Mouse (Mus musculus) heart, embryonic 14.5 days (tissue): ENCODE data around the gene Kdm8. TPM values are rescaled to one million over a fixed set of nuclear protein-coding genes. Genes with fewer than 3 reads are reported as not detected.

ENCODE experiments used
- ATAC-seq: fragments of 200-750 bp; cut with Nextera tagmentation; 2 replicates; pipeline ENCODE4 v1.8.0; 2017; ENCODE audit warnings: low read depth, moderate TSS enrichment; ENCODE audit not compliant: insufficient number of reproducible peaks, insufficient read depth, low FRiP score
- H3K27ac ChIP-seq, 2 experiments: fragments of 200-500 bp in 1 of 2; fragments of 300-500 bp in 1 of 2; sonication (generic) in 1 of 2; replicated peaks in 1 of 2; 2 replicates each; pipeline ENCODE4 v1.5.1; 2012 to 2014; ENCODE audit warnings: low read depth in 2 of 2, low read length in 2 of 2, control low read depth in 1 of 2, mild to moderate bottlenecking in 1 of 2, mixed read lengths in 1 of 2; ENCODE audit not compliant: control insufficient read depth in 1 of 2, insufficient read depth in 1 of 2
- H3K27me3 ChIP-seq: fragments of 300-500 bp; sonication (generic); 2 replicates; pipeline ENCODE4 v1.6.1; 2014; ENCODE audit warnings: mild to moderate bottlenecking, low read length, control low read depth; ENCODE audit not compliant: control insufficient read depth, insufficient read depth
- H3K36me3 ChIP-seq: fragments of 300-500 bp; sonication (generic); 2 replicates; pipeline ENCODE4 v1.6.1; 2014; ENCODE audit warnings: mild to moderate bottlenecking, control low read depth, low read length, mixed read lengths; ENCODE audit not compliant: control insufficient read depth, insufficient read depth
- H3K4me1 ChIP-seq, 2 experiments: fragments of 200-500 bp in 1 of 2; fragments of 300-500 bp in 1 of 2; sonication (generic) in 1 of 2; 2 replicates each; pipeline ENCODE4 v1.6.1; 2012 to 2014; ENCODE audit warnings: low read length in 2 of 2, control low read depth in 1 of 2, mixed read lengths in 1 of 2; ENCODE audit not compliant: control insufficient read depth in 2 of 2, insufficient read depth in 2 of 2
- H3K4me2 ChIP-seq: fragments of 300-500 bp; sonication (generic); 2 replicates; pipeline ENCODE4 v1.6.1; 2014; ENCODE audit warnings: mild to moderate bottlenecking, low read length
- H3K4me3 ChIP-seq, 2 experiments: fragments of 200-500 bp in 1 of 2; fragments of 300-500 bp in 1 of 2; sonication (generic) in 1 of 2; 2 replicates each; pipeline ENCODE4 v1.5.1; 2012 to 2014; ENCODE audit warnings: low read length in 2 of 2, mild to moderate bottlenecking in 2 of 2, control low read depth in 1 of 2, low read depth in 1 of 2, moderate library complexity in 1 of 2; ENCODE audit not compliant: control insufficient read depth in 1 of 2, insufficient read depth in 1 of 2
- H3K9ac ChIP-seq: fragments of 300-500 bp; sonication (generic); 2 replicates; pipeline ENCODE4 v1.6.1; 2014; ENCODE audit warnings: mild to moderate bottlenecking, low read length
- H3K9me3 ChIP-seq: fragments of 300-500 bp; sonication (generic); 2 replicates; pipeline ENCODE4 v1.6.1; 2016; ENCODE audit warnings: low read length, control low read depth; ENCODE audit not compliant: control insufficient read depth
- WGBS: fragments of 180-500 bp; shearing (Covaris S2); extraction: QIAGEN DNeasy Blood & Tissue Kit; methylation state at CpG from one replicate; pipeline ENCODE4 v1.1.7; 2014; 5-methylcytosine and 5-hydroxymethylcytosine counted together
- polyA plus RNA-seq: library from polyadenylated mRNA; unstranded; fragments of >200 nt; fragmentation: Nextera tagmentation; extraction: Ambion mirVana; gene quantifications from 2 replicates; pipeline ENCODE4 v1.2.1, GENCODE M21; 2014

The Kdm8 gene
- polyA plus RNA-seq, 1 experiment from 2014 or later, result 5.7 TPM

DNA sequence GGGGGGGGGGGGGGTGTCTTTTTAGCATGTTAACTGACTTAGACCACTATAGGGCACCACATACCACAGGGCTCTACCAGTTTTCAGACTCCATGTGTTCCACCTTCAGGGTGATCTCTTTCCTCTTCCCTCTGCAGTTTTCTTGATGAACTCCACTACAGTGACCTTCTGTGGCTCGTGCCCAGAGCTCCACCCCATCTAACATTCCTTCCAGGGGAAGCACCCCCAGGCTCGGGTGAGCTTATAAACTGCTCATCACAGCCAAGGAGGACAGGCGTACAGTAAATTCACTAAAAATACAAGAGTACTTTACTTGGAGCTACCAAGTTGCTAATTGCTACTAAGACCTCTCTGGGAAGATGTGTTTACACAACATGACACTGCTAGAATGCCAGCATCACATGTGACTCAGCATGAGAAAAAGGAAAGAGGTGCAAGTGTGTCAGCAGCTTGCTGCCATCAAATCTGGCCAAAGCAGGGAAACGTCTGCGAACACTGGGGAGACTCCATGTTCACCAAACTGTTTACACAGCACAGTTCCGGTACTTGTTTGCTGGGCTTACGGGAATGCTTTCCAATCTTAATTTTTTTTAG is 34.0 kb downstream of the Kdm8 start:
- ATAC-seq, result no peak
- Histone ChIP-seq H3K27ac (no peak overlapping the region), H3K27me3 (no peaks in the 10 kb centered on the region), H3K36me3 (peaks cover 37% of the 10 kb centered on the region), H3K4me1 (peaks cover 25 to 37% of the 10 kb centered on the region in 2 experiments), H3K9me3 (no peaks in the 10 kb centered on the region), H3K9ac (no peak overlapping the region), H3K4me3 (no peak overlapping the region), H3K4me2 (no peak overlapping the region)
- 67% methylated on average over 7 of the region's 7 CpGs for WGBS

GRCm38 (mm10) chr7:125480518-125480917 is 36.0 kb downstream of the Kdm8 start:
- Histone ChIP-seq H3K9ac (no peak overlapping the region), H3K4me3 (no peak overlapping the region), H3K9me3 (no peaks in the 10 kb centered on the region), H3K4me1 (peaks cover 15 to 25% of the 10 kb centered on the region in 2 experiments), H3K27ac (no peak overlapping the region), H3K27me3 (no peaks in the 10 kb centered on the region), H3K36me3 (peaks cover 56% of the 10 kb centered on the region), H3K4me2 (no peak overlapping the region)
- ATAC-seq, result no peak
- WGBS, result 77% methylated on average over 4 of the region's 4 CpGs

DNA sequence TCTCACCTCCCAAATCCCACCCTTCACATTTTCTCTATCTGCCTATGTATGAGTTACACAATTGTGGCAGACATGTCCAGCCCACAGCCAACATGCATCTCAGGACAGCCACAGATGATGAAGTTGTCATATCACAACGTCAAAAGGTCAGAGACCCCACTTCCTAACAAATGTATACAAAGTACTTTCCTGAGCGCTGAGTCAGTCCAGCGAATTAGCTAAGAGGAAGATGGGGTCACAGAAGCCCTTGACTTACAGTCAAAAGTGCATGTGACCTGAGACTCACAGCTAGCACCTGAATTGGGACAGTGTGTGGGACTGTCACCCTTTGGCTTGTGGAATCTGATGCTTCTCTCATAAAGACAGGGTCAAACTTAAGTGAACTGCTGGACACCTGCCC is 37.9 kb downstream of the Kdm8 start:
- Histone ChIP-seq H3K27me3 (no peaks in the 10 kb centered on the region), H3K4me2 (no peak overlapping the region), H3K9ac (no peak overlapping the region), H3K27ac (no peak overlapping the region), H3K36me3 (peaks cover 67% of the 10 kb centered on the region), H3K9me3 (no peaks in the 10 kb centered on the region), H3K4me1 (peaks cover 2 to 7% of the 10 kb centered on the region in 2 experiments; a peak in 1 of 4 replicates), H3K4me3 (no peak overlapping the region)
- ATAC-seq, result no peak
- WGBS, result 75% methylated on average over 3 of the region's 3 CpGs

- H3K27me3 ChIP-seq, result no peaks in the 10 kb centered on the region
- H3K4me3 ChIP-seq, result no peak overlapping the region
- WGBS, result 70% methylated on average over 2 of the region's 2 CpGs
- H3K27ac ChIP-seq, result no peak overlapping the region
- H3K4me2 ChIP-seq, result no peak overlapping the region
- peaks cover 64% of the 10 kb centered on the region for H3K36me3 ChIP-seq
- no peak for ATAC-seq
- no peaks in the 10 kb centered on the region for H3K9me3 ChIP-seq
- H3K4me1 ChIP-seq, result peaks cover 2 to 7% of the 10 kb centered on the region in 2 experiments; a peak in 1 of 4 replicates
- H3K9ac ChIP-seq, result no peak overlapping the region
Observed at GRCm38 (mm10) chr7:125482886-125483285, 38.4 kb downstream of the Kdm8 start.

DNA sequence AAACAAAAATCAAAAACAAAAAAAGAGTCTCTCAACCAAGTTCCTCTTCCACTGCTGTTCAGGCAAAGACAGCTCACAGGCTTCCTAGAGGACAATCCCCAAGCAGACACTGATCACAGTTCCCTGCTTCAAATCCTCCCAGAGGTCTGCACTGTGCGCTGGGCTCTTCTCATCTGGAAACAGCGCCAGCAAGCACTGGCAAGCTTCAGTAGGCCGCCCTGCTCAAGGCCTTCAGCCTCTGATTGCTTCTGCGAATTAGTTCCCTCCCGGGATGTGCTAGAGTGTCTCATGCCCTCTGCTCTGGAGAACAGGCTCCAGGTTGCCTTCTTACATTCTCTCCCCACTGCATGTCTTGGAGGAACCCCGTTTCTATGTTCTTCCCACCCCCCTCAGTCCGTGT is 40.3 kb downstream of the Kdm8 start:
- H3K36me3 ChIP-seq, result peaks cover 66% of the 10 kb centered on the region
- no peak for ATAC-seq
- WGBS, result 92% methylated on average over 7 of the region's 7 CpGs

GRCm38 (mm10) chr7:125486121-125486630 is 41.7 kb downstream of the Kdm8 start:
- H3K4me3 ChIP-seq, result no peak overlapping the region
- no peak overlapping the region for H3K4me2 ChIP-seq
- no peak overlapping the region for H3K9ac ChIP-seq
- peaks cover 58% of the 10 kb centered on the region for H3K36me3 ChIP-seq
- H3K4me1 ChIP-seq, result peaks cover 2 to 7% of the 10 kb centered on the region in 2 experiments; a peak in 3 of 4 replicates
- H3K9me3 ChIP-seq, result no peaks in the 10 kb centered on the region
- ATAC-seq, result no peak
- H3K27ac ChIP-seq, result no peak overlapping the region
- WGBS, result 92% methylated on average over 16 of the region's 16 CpGs
- H3K27me3 ChIP-seq, result no peaks in the 10 kb centered on the region

More for the DNA sequence above, 40.3 kb downstream of the Kdm8 start:
- Histone ChIP-seq H3K9me3 (no peaks in the 10 kb centered on the region), H3K4me3 (no peak overlapping the region), H3K27me3 (no peaks in the 10 kb centered on the region), H3K4me2 (no peak overlapping the region), H3K4me1 (no peaks in the 10 kb centered on the region; a peak in 1 of 4 replicates), H3K9ac (no peak overlapping the region), H3K27ac (no peak overlapping the region)

- H3K4me2 ChIP-seq, result no peak overlapping the region
- H3K27ac ChIP-seq, result no peak overlapping the region
- H3K36me3 ChIP-seq, result peaks cover 51% of the 10 kb centered on the region
- 89% methylated on average over 10 of the region's 10 CpGs for WGBS
- H3K4me3 ChIP-seq, result no peak overlapping the region
- no peaks in the 10 kb centered on the region for H3K9me3 ChIP-seq
- ATAC-seq, result no peak
- H3K4me1 ChIP-seq, result peaks cover 4 to 10% of the 10 kb centered on the region in 2 experiments
- no peaks in the 10 kb centered on the region for H3K27me3 ChIP-seq
- no peak overlapping the region for H3K9ac ChIP-seq
Observed at GRCm38 (mm10) chr7:125487126-125487525, 42.6 kb downstream of the Kdm8 start.

DNA sequence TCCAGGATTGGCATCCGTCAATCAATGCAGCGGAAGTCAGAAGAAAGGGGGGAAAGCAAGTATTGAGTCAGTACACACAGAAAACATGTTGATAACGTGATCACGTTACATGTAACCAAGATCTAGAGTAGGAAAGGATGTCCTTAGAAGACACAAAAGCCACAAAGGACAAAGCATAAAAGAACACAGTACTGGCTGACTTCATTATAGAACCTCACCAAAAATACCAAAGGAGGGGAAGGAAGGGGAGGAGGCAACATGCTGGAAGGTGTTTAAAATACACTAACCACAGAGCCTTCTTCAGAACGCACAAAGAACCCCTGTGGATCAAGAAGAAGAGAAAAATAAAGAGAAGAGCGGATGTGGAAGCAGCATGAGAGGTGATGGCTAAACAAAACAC is 44.2 kb downstream of the Kdm8 start:
- no peak for ATAC-seq
- Histone ChIP-seq H3K27me3 (no peaks in the 10 kb centered on the region), H3K36me3 (peaks cover 36% of the 10 kb centered on the region), H3K4me1 (peaks cover 8 to 10% of the 10 kb centered on the region in 2 experiments), H3K4me2 (no peak overlapping the region), H3K9me3 (no peaks in the 10 kb centered on the region), H3K4me3 (no peak overlapping the region), H3K9ac (no peak overlapping the region), H3K27ac (no peak overlapping the region)
- 87% methylated on average over 6 of the region's 6 CpGs for WGBS
